Mouse (Mus musculus) mouse trophoblast stem cell (cell line): ENCODE measurements around the gene Rasgrp4.
"Not testable (repeated sequence)": the region's sequence is repeated elsewhere in the genome, so short reads cannot be mapped to it uniquely, and the experiment has no call there.

Source experiments
- in situ Hi-C, 2 experiments: fragments of 300-500 bp; cut with MseI, MboI; formaldehyde crosslinking; loops; 2 replicates in 1 of 2; 3 replicates in 1 of 2; pipeline ENCODE4 v1.15.1; 2025

The Rasgrp4 gene

DNA sequence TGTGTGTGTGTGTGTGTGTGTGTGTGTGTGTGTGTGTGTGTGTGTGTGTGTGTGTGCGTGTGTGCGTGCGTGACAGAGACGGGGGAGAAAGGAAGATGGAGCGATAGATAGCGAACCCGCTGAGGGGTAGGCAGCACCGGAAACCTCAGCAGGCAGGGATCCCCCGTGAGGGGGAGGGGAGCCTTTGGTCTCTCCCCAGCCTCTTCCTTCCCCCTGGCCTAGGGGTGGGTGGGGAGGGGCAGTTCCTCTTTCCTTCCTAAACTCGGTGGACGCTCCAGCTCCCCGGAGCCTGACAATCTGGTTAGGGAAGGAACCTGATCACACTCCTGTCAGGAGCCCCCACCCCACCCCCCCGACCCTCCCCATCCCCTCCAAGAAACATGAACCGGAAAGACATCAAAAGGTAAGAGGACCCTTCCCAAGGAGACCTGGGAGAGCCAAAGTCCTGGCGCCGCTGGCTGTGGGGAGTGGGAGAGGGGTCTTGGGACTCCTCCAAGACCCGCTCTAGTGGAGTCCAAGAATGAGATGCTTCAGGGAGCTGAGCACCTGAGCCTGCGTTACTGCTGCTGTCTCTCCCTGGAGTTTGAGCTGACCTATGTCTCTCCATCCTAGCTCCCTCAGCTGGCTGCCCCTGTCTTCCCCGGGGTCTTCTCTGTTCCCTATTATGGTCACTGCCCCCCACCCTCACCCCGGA lies at the start of gene Rasgrp4:
Rasgrp4 (plus strand) TSS at position 159 of the 694 bp plus-strand sequence.
- in situ Hi-C loops: no loop called here

DNA sequence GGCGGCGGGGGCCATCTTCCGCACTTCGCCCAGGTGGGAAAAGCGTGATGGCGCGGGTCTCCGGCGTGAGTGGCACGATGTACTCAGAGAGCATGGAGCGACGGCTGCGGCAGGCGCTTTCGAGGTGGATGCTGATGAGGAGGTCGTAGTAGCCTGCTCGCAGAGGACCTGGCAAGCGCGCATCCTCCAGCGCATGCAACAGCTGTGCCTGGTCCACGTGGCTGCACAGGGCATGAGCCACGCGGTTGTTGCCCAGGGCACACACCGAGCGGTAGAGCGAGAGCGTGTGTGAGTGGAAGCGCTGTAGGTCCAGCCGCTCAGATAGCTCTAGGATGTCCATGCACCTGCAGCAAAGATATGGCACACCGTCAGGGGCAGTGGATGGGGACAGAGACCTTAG lies 48.7 kb upstream of the Rasgrp4 start:
- in situ Hi-C loops: no loop called here

- in situ Hi-C loops: no loop called here
These were observed 47.7 kb upstream of the Rasgrp4 start for GRCm38 (mm10) chr7:29086902-29087301.

GRCm38 (mm10) chr7:29088817-29089216 lies 45.8 kb upstream of the Rasgrp4 start:
- in situ Hi-C loops: no loop called here

DNA sequence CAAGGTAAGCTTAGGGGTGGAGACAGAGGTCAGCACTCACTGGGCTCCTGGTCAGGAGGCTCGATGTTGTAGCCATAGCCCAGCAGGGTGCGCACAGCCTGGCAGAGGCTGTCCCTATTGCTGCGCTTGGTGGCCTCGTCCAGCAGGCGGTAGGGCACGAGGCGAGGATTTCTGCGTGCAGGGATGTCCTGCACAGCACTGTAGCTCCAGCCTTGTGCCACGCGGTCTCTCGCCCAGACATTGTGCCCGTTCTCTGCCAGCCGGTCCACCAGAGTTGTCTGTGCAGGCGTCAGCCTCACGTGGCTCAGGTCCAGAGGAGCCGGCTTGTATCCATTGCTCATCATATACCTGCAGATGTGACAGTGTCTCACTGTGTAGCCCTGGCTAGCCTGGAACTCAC lies 37.5 kb upstream of the Rasgrp4 start:
- in situ Hi-C loops: no loop called here

GRCm38 (mm10) chr7:29101286-29102017 lies 33.2 kb upstream of the Rasgrp4 start:
- in situ Hi-C loops: no loop called here

GRCm38 (mm10) chr7:29108992-29109955 lies 25.4 kb upstream of the Rasgrp4 start:
- in situ Hi-C loops: no loop called here

DNA sequence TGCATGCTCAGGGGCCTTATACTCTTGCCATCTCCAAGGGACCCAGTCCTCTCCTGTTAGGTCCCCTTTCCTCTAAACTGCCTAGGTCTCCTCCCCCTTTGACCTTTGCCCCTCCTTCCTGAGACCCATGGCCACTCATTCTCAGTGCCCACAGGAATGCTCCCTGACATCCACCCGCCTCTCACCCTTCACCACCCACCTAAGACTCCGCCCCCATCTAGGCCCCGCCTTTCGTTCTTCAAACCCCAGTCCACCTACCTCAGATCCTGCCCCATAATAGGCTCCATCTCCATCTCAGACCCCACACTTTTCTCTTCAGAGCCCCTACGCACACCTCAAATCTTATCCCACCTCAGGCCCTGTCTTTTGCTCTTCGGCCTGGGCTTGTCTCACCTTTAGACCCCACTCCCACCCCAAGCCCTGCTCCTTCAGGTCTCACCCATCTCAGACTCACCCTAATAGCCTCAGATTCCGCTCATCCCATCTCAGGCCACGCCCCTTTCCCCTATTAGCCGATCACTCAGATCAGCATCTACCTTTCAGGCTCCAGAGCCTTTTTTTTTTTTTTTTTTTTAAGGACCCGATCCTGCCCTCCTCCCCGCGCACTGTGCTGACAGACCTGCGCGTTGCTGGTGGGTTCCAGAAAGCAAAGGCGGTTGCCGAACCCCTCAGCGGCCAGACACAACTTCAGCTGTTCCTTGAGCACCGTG lies 16.4 kb upstream of the Rasgrp4 start:
- in situ Hi-C loops: no loop called here

DNA sequence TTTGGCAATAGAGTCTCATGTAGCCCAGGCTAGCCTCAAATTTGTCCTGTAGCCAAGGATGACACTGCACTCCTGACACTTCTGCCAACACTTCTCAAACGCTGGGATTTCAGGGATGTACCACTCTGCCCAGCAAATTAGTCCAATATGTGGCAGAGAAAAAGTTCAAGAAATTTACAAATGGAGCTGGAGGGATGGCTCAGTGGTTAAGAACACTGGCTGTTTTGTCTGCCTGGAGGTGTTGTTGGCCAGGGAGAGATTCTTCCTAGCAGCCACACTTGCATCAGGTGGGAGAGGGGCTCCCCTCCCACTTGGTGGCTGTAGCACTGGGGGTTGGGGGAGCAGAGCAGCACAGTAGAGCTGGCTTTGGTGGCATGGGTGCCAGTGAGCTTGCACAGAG lies 15.1 kb upstream of the Rasgrp4 start:
- in situ Hi-C loops: no loop called here

GRCm38 (mm10) chr7:29122821-29123220 lies 11.8 kb upstream of the Rasgrp4 start:
- in situ Hi-C loops: no loop called here

DNA sequence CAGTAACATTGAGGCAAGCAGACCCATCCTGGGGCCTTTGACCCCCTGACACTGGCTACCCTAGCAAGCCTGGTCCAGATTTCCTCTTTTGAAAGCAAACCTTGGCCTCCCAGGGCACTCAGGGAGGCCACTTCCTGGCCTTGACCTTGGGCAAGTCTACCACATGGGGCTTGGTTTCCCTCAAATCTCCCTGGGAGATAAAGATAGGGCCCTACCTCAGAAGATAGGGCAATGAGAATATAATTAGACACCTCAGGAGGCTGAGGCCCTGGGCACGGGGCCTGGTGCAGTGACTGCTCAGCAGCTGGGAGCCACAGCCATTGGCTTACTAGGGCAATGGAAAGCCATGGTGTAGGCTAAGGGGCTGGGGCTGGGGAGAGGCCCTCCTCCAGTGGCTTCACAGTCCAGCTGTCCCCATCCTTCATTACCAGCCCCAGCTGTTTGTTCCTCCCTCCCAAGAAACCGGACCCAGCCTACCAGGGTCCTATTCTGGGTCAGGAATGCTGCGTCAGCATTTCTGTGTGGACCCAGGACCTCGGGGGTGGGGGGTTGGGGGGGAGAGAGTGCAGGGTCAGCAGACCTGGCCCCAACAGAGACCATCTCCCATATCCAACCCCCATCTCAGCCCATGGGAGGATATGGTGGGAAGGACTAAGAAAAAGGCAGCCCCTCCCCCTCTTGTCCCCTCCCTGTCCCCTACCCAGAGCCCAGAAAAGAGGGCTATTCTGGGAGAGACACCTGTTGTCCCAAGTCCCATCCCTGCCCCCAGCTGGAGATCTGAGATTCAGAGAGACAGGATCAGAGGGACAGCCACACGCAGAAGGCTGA lies 10.9 kb upstream of the Rasgrp4 start:
- in situ Hi-C loops: no loop called here

GRCm38 (mm10) chr7:29124970-29125369 lies 9.7 kb upstream of the Rasgrp4 start, which contains the start of gene Ryr1:
Gene Ryr1 (minus strand): TSS chr7:29125179.
- in situ Hi-C loops: no loop called here

DNA sequence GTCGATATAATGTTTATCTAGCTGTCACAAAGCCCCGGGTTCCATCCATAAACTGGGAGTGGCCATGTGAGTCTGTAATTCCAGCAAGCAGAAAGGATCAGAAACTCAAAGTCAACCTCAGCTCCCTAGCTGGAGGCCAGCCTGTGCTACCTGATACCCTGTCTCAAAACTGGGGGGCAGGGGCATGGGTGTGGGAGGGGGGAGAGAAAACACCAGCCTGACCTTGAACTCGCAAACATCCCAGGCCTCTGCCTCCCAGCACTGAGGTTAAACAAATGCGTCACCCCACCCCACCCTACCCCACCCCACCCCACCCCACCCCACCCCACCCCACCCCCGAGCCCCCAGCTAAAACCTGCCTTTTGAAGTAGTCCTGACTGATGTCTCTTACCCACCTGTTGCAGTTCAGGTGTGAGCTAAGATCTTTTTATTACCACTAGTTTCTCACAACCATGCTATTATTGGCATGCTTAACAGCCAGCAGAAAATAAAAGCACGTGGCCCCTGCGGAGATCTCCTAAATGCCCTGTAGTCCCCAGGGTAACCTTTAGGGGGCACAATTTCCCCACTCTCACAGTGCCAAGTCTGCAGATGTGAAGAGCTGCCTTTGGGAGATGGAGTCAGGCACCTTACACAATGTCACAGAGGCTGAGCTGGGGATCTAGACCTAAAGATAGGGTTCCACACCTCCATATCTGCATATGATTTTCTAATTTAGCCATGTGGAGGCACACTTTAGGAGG lies 8.3 kb upstream of the Rasgrp4 start:
- in situ Hi-C loops: no loop called here

GRCm38 (mm10) chr7:29128725-29129124 lies 5.9 kb upstream of the Rasgrp4 start:
- in situ Hi-C loops: no loop called here

- in situ Hi-C loops: no loop called here
These were observed 421 bp upstream of the Rasgrp4 start for GRCm38 (mm10) chr7:29134230-29134629.

- in situ Hi-C loops: no loop called here
These were observed 2.8 kb downstream of the Rasgrp4 start for GRCm38 (mm10) chr7:29137429-29137828.

DNA sequence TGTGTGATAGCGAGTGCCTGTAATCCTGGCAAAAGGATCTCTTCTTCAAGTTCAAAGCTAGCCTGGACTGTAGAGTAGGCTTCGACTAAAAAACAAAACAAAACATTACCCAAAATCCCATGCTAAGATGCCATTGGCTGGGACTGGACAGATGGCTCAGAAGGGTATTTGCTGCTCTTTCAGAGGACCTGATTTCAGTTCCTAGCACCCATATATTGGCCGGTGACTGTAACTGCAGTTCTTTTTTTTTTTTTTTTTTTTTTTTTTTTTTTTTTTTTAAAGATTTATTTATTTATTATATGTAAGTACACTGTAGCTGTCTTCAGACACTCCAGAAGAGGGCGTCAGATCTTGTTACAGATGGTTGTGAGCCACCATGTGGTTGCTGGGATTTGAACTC lies 4.6 kb downstream of the Rasgrp4 start:
- in situ Hi-C loops: not testable (repeated sequence)

GRCm38 (mm10) chr7:29141416-29141815 lies 6.8 kb downstream of the Rasgrp4 start:
- in situ Hi-C loops: no loop called here

- in situ Hi-C loops: no loop called here
These were observed 9.4 kb downstream of the Rasgrp4 start for GRCm38 (mm10) chr7:29144006-29144405.
